Mouse (Mus musculus) bone marrow macrophage, adult 2 months (primary cell): Measurements from ENCODE around the gene Gal3st3.

Experiments
- CTCF ChIP-seq: IDR thresholded peaks from 2 replicates; pipeline ENCODE4 v1.5.1; 2012; ENCODE audit warnings: low read depth, mild to moderate bottlenecking, low read length, moderate library complexity
- POLR2A ChIP-seq: IDR thresholded peaks from 2 replicates; pipeline ENCODE4 v1.6.1; 2012; ENCODE audit warnings: mild to moderate bottlenecking, low read depth, low read length, borderline replicate concordance

GRCm38 (mm10) chr19:5276531-5276930, 21.6 kb upstream of the Gal3st3 start:
- TF ChIP-seq POLR2A (no peak), CTCF (no peak)
